Mouse (Mus musculus): Measurements from ENCODE around the gene Kbtbd6. TPM values are rescaled to one million over a fixed set of nuclear protein-coding genes. Genes with fewer than 3 reads are reported as not detected.

Kbtbd6 gene
- polyA plus RNA-seq, 1 experiment from 2014 or later = 4.3 TPM

DNA sequence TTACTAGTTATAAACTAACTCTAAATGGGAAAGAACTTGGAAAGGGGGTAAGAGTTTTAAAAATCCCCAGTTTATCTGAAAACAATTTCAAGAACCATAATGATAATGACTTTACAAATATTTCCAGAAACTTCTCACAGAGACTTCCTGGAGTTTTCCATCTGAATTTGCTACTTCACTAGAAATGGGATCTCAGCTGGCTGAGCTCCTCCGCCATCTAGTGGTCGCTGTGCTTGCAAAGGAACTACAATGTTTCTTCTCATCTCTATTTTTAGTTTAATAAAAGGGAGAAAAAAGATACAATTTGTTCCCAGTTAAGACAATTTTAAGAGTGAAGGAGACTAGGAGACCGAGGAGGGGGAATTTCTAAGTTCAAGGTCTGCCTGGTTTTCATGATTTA lies 16.0 kb downstream of the Kbtbd6 start:
- peaks cover 39% of the 10 kb centered on the region for H3K36me3 ChIP-seq (ENCODE audit: control insufficient read depth, insufficient read depth, low read length)
- no peak overlapping the region for H3K27ac ChIP-seq (ENCODE audit: low read depth, low read length)
- no peaks in the 10 kb centered on the region for H3K9me3 ChIP-seq (ENCODE audit: control insufficient read depth, low read length)
- H3K27me3 ChIP-seq (replicated peaks; ENCODE audit: control insufficient read depth, insufficient read depth, low read length) = no peaks in the 10 kb centered on the region
- 22% methylated on average over 3 of the region's 3 CpGs for WGBS
- no peak overlapping the region for H3K4me2 ChIP-seq
- H3K4me1 ChIP-seq (replicated peaks; ENCODE audit: control insufficient read depth, insufficient read depth, low read length) = no peaks in the 10 kb centered on the region
- DNase-seq (ENCODE audit: low spot score) (no peak), ATAC-seq (replicated peaks; ENCODE audit: low FRiP score) (no peak)
- H3K4me3 ChIP-seq (ENCODE audit: low read depth, low read length) = no peak overlapping the region
- no peak overlapping the region for H3K9ac ChIP-seq (ENCODE audit: low read depth, low read length)

DNA sequence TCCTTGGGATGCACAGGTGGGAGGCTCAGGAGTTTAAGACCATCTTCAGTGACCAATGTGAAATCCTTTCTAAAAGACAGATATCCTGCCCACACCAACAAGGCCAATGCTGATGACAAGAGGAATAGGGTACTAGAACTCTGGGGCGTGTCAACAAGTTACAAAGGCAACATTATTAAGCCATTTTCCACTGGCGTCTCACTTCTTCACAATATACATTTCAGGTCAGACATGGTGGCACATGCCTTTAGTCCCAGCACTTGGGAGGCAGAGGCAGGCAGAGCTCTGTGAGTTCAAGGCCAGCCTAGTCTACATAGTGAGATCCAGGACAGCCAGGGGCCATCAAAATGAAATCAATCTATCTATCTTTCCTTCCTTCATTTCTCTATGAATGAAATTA lies 21.7 kb downstream of the Kbtbd6 start:
- WGBS = 94% methylated on average over 2 of the region's 2 CpGs
- ATAC-seq (replicated peaks; ENCODE audit: low FRiP score) (no peak), DNase-seq (ENCODE audit: low spot score) (no peak)
- H3K4me3 ChIP-seq (ENCODE audit: low read depth, low read length) = no peak overlapping the region
- H3K4me2 ChIP-seq = no peak overlapping the region
- no peaks in the 10 kb centered on the region for H3K9me3 ChIP-seq (ENCODE audit: control insufficient read depth, low read length)
- no peak overlapping the region for H3K9ac ChIP-seq (ENCODE audit: low read depth, low read length)
- H3K27ac ChIP-seq (ENCODE audit: low read depth, low read length) = no peak overlapping the region
- peaks cover 31% of the 10 kb centered on the region for H3K36me3 ChIP-seq (ENCODE audit: control insufficient read depth, insufficient read depth, low read length)
- no peaks in the 10 kb centered on the region for H3K27me3 ChIP-seq (replicated peaks; ENCODE audit: control insufficient read depth, insufficient read depth, low read length)
- no peaks in the 10 kb centered on the region for H3K4me1 ChIP-seq (replicated peaks; ENCODE audit: control insufficient read depth, insufficient read depth, low read length)

DNA sequence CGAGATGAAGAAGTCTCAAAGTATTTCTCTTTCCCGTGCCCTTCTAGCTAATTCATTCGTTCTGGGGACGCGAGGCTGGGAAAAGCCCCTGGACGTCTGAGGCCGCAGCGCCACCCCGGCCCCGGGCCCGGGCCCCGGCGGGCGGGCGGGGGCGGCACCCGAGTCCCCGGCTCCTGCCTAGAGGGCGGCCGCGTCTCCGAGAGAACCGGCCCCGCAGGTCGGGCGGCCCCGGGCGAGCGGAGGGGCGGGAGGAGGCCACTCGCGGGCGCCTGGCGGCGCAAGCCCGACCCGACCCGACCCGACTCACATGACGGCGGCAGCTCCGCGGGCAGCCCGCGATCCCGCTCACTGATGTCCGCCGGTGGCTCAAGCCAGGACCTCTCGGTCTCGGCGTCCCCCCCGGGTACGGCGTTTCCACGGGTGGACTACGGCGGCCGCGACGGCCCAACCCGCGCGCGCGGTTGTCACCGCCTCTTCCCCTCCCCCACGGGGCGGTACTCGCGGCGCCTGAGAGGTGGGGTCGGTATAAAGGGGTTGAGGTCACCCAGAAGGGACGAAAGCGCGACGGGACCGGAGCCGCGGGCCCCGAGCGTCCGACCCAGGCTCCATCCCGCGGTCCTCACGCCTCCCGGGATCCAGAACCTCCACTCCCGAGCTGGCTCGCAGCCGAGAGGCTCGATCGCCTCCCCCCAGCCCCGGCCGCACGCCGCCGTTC lies 29.1 kb downstream of the Kbtbd6 start, which contains the start of gene Elf1:
TSS of gene Elf1 (plus strand) at position 571 of the 715 bp plus-strand sequence.
- H3K36me3 ChIP-seq (ENCODE audit: control insufficient read depth, insufficient read depth, low read length) = peaks cover 5% of the 10 kb centered on the region
- DNase-seq (ENCODE audit: low spot score) (peak; percentile 91), ATAC-seq (replicated peaks; ENCODE audit: low FRiP score) (peak; percentile 76)
- no peaks in the 10 kb centered on the region for H3K27me3 ChIP-seq (replicated peaks; ENCODE audit: control insufficient read depth, insufficient read depth, low read length)
- peaks cover 24% of the 10 kb centered on the region for H3K4me1 ChIP-seq (replicated peaks; ENCODE audit: control insufficient read depth, insufficient read depth, low read length)
- peak within 1 kb of the TSS; percentile 99 for H3K9ac ChIP-seq (ENCODE audit: low read depth, low read length)
- H3K27ac ChIP-seq (ENCODE audit: low read depth, low read length) = peak within 1 kb of the TSS; percentile 100
- WGBS = under 1% methylated on average over 78 of the region's 96 CpGs
- peak within 1 kb of the TSS; percentile 92 for H3K4me3 ChIP-seq (ENCODE audit: low read depth, low read length)
- H3K9me3 ChIP-seq (ENCODE audit: control insufficient read depth, low read length) = no peaks in the 10 kb centered on the region
- peak within 1 kb of the TSS; percentile 67 for H3K4me2 ChIP-seq

DNA sequence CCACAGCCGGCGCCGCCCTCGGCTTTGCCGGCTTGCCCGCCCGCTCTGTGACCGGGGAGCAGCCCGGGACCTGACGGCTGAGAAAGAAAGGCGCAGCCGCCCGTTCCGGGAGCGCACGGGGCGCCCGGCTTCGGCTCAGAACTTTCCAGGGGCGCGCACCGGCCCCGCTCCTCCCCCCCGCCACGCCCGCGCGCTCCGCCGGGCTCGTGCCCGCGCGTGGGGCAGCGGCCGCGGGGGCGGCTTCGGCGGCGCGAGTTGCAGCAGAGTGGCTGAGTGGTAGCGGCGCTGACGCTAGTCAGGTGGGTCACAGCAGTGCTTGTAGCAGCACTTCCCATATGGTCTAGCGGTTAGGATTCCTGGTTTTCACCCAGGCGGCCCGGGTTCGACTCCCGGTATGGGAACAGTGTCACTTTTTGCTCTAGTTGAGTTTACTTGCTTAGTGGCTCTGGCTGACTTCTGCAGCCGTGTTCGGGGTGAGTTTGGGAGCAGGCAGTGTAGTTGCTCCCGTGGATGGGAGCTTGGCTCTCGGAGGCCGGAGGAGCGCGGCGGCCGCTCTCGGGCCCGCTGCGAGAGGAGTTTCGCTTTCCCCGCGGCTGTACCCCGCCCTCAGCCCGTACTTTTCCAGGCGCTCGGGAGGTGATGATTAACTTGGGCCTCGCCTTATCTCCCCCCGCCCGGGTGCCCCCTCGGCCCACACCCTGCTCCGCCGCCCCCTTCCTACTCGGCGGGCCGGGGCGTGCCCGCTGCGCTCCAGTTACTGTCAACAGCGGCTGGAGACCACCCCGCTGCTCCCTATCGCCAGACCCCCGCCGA lies 29.9 kb downstream of the Kbtbd6 start, which contains the start of gene Wbp4:
TSS of gene Wbp4 (minus strand) at position 182 of the 813 bp plus-strand sequence.
- Histone ChIP-seq H3K27ac (ENCODE audit: low read depth, low read length) (peak within 1 kb of the TSS; percentile 100), H3K36me3 (ENCODE audit: control insufficient read depth, insufficient read depth, low read length) (peaks cover 4% of the 10 kb centered on the region), H3K4me2 (peak within 1 kb of the TSS; percentile 67), H3K27me3 (replicated peaks; ENCODE audit: control insufficient read depth, insufficient read depth, low read length) (no peaks in the 10 kb centered on the region), H3K4me3 (ENCODE audit: low read depth, low read length) (peak within 1 kb of the TSS; percentile 92), H3K4me1 (replicated peaks; ENCODE audit: control insufficient read depth, insufficient read depth, low read length) (peaks cover 30% of the 10 kb centered on the region), H3K9me3 (ENCODE audit: control insufficient read depth, low read length) (no peaks in the 10 kb centered on the region), H3K9ac (ENCODE audit: low read depth, low read length) (peak within 1 kb of the TSS; percentile 99)
- DNase-seq (ENCODE audit: low spot score) (peak; percentile 99), ATAC-seq (replicated peaks; ENCODE audit: low FRiP score) (peak; percentile 87)
- WGBS = under 1% methylated on average over 84 of the region's 86 CpGs

DNA sequence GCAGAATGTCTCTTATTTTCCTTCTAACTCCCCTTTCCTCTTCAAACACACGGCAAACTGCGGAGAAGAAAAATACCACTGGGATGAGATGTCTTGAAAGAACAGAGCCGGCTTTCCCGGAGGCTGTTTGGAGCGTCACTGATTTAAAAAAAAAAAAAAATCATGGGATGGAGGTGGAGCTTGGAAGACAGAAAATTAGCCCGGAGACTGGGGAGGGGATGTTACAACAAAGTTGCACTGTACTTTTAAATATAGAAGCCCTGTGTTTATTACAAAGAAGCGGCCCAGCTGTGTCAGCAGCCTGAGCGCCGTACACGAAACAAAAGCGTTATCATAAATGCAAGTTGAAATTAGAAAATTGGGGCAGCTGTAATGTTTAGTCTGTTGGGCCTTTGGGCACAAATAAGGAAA lies 30.6 kb downstream of the Kbtbd6 start:
- WGBS = 1% methylated on average over 11 of the region's 11 CpGs

DNA sequence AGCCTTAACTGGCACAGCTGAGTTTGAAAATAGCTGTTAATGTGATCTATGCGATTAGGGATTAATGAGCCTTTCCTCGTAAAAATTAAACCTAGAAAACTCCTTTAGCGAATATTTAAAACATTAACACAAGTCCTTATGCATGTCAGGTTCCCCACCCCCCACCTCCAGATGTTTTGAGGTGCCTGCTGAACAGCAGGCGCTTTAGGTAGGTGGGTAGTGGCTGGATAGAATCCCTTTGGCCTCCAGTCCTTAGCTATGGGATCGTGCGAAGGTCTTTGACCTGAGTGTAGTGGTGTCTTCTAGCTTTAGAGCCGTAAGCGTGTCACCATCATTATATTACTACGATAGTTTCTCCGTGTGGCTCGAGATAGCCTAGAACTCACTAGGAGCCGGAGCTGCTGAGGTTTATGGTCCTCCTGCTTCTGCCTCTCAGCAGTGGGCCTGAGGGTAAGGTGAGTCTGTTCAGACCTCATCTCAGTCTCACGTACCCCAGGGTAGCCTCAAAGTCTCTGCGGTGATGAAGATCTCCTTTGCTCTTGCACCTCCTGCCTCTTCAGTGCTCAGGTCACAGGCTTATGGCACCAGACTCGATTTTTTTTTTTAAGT lies 31.2 kb downstream of the Kbtbd6 start:
- peaks cover 42% of the 10 kb centered on the region for H3K4me1 ChIP-seq (replicated peaks; ENCODE audit: control insufficient read depth, insufficient read depth, low read length)
- DNase-seq (ENCODE audit: low spot score) (no peak), ATAC-seq (replicated peaks; ENCODE audit: low FRiP score) (no peak)
- H3K4me3 ChIP-seq (ENCODE audit: low read depth, low read length) = peak overlapping the region; percentile 92
- H3K36me3 ChIP-seq (ENCODE audit: control insufficient read depth, insufficient read depth, low read length) = no peaks in the 10 kb centered on the region
- peak overlapping the region; percentile 99 for H3K9ac ChIP-seq (ENCODE audit: low read depth, low read length)
- peak overlapping the region; percentile 100 for H3K27ac ChIP-seq (ENCODE audit: low read depth, low read length)
- no peaks in the 10 kb centered on the region for H3K27me3 ChIP-seq (replicated peaks; ENCODE audit: control insufficient read depth, insufficient read depth, low read length)
- peak overlapping the region; percentile 61 for H3K4me2 ChIP-seq
- no peaks in the 10 kb centered on the region for H3K9me3 ChIP-seq (ENCODE audit: control insufficient read depth, low read length)
- WGBS = 33% methylated on average over 15 of the region's 15 CpGs

More for the DNA sequence above, 30.6 kb downstream of the Kbtbd6 start:
- ATAC-seq (replicated peaks; ENCODE audit: low FRiP score) (no peak), DNase-seq (ENCODE audit: low spot score) (no peak)
- peak overlapping the region; percentile 92 for H3K4me3 ChIP-seq (ENCODE audit: low read depth, low read length)
- H3K27me3 ChIP-seq (replicated peaks; ENCODE audit: control insufficient read depth, insufficient read depth, low read length) = no peaks in the 10 kb centered on the region
- peaks cover 37% of the 10 kb centered on the region for H3K4me1 ChIP-seq (replicated peaks; ENCODE audit: control insufficient read depth, insufficient read depth, low read length)
- H3K4me2 ChIP-seq = peak overlapping the region; percentile 61
- peak overlapping the region; percentile 99 for H3K9ac ChIP-seq (ENCODE audit: low read depth, low read length)
- peak overlapping the region; percentile 100 for H3K27ac ChIP-seq (ENCODE audit: low read depth, low read length)
- no peaks in the 10 kb centered on the region for H3K9me3 ChIP-seq (ENCODE audit: control insufficient read depth, low read length)
- no peaks in the 10 kb centered on the region for H3K36me3 ChIP-seq (ENCODE audit: control insufficient read depth, insufficient read depth, low read length)

DNA sequence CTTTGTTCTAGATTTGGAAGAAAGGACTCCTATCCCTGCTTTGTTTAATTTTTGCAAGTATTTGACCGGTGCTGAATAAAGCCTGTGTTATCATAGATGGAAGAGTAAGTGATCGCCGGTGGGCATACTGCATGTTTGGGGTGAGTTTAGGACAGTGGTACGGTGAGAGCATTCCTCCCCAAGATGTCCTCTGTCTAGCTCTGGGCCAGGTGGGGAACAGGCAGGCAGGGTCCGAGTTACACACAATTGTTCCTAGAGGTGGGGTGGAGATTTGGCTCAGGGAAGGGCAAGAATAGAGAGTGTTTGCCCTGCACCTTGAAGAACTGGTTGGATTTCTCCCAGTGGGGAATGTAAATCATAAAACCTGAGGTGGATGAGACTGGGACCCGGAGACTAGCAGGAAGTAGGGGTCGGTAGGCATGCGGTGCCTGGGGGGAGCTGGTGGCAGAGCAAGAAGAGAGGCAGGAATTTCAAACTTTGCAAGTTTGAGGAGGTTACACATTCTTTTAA lies 32.0 kb downstream of the Kbtbd6 start:
- Histone ChIP-seq H3K4me1 (replicated peaks; ENCODE audit: control insufficient read depth, insufficient read depth, low read length) (peaks cover 44% of the 10 kb centered on the region), H3K27me3 (replicated peaks; ENCODE audit: control insufficient read depth, insufficient read depth, low read length) (no peaks in the 10 kb centered on the region), H3K36me3 (ENCODE audit: control insufficient read depth, insufficient read depth, low read length) (no peaks in the 10 kb centered on the region), H3K4me2 (peak overlapping the region; percentile 61), H3K4me3 (ENCODE audit: low read depth, low read length) (peak overlapping the region; percentile 92), H3K9ac (ENCODE audit: low read depth, low read length) (0 out of 2 replicates have a peak overlapping the region, but pooled peaks have one; percentile 13), H3K9me3 (ENCODE audit: control insufficient read depth, low read length) (no peaks in the 10 kb centered on the region), H3K27ac (ENCODE audit: low read depth, low read length) (peak overlapping the region; percentile 100; the same call in 1 of the 2 replicates)
- WGBS = 66% methylated on average over 8 of the region's 8 CpGs
- no peak for DNase-seq (ENCODE audit: low spot score)
- no peak for ATAC-seq (replicated peaks; ENCODE audit: low FRiP score)

DNA sequence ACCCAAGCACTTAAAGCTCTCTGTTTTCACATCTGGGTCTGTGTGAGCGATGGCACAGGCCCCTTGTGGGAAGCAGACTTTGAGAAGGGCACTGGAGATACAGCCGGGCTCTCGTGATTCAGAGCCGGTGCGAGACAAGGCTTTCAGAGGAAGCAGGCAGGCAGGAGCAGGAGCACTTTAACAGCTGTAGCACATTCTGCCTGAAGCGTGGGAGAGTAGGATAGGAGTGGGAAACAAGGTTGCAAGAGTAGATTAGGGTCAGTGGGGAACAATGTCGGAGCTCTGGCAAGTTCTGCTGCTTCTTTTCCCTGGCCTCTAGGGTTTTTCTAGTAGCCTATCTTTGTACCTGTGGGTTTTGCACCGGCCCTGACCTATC lies 35.0 kb downstream of the Kbtbd6 start:
- ATAC-seq (replicated peaks; ENCODE audit: low FRiP score) (peak; percentile 34), DNase-seq (ENCODE audit: low spot score) (no peak)
- 9% methylated on average over 8 of the region's 8 CpGs for WGBS
- Histone ChIP-seq H3K4me1 (replicated peaks; ENCODE audit: control insufficient read depth, insufficient read depth, low read length) (peaks cover 41% of the 10 kb centered on the region), H3K27me3 (replicated peaks; ENCODE audit: control insufficient read depth, insufficient read depth, low read length) (no peaks in the 10 kb centered on the region), H3K36me3 (ENCODE audit: control insufficient read depth, insufficient read depth, low read length) (no peaks in the 10 kb centered on the region), H3K27ac (ENCODE audit: low read depth, low read length) (peak overlapping the region; percentile 71), H3K4me2 (peak overlapping the region; percentile 92), H3K9ac (ENCODE audit: low read depth, low read length) (peak overlapping the region; percentile 64), H3K9me3 (ENCODE audit: control insufficient read depth, low read length) (no peaks in the 10 kb centered on the region), H3K4me3 (ENCODE audit: low read depth, low read length) (peak overlapping the region; percentile 56)
